Comparison of ENCODE assay signal across 38 mouse cellular contexts in genomic region chr12:35932816-35933215, GRCm38 (mm10). TPM values are rescaled to one million over a fixed set of nuclear protein-coding genes. Genes with fewer than 3 reads are reported as not detected.
A peak's percentile ranks its signal among the peaks of the same experiment; 100 is the strongest.
DNase-seq lines count a peak whose midpoint lies in the region; ATAC-seq lines count a peak whose summit lies in the region.
"Had no signal": no experiment of that assay in that cellular context is flagged by ENCODE, and none has a peak within 500 bp of the region (broad histone marks: within the 10 kb centered on the region; RNA-seq: fewer than 3 reads in every experiment).

No protein-coding gene starts in this region.

- no peak overlapping the region for H3K9ac ChIP-seq in intestine, embryonic 15.5 days
- no peak overlapping the region for H3K9ac ChIP-seq in liver, embryonic 13.5 days
- no peak overlapping the region for H3K9ac ChIP-seq in hindbrain, embryonic 14.5 days
- H3K9ac ChIP-seq: heart, embryonic 13.5 days; limb, embryonic 15.5 days had no signal

- H3K27ac ChIP-seq in heart, embryonic 10.5 days, result no peak overlapping the region
- no peak overlapping the region for H3K27ac ChIP-seq in intestine, embryonic 15.5 days
- H3K27ac ChIP-seq in liver, embryonic 13.5 days, result no peak overlapping the region
- no peak overlapping the region for H3K27ac ChIP-seq in hindbrain, embryonic 14.5 days
- H3K27ac ChIP-seq: gastrocnemius, adult 2 months; heart, adult 2 months; heart, embryonic 13.5 days; kidney, postnatal 0 days; limb, embryonic 10.5 days; limb, embryonic 15.5 days had no signal

- peak; percentile 92 for ATAC-seq in intestine, embryonic 15.5 days
- ATAC-seq in liver, embryonic 13.5 days (ENCODE audit: low read depth), result 0 out of 2 replicates have a peak, but pooled peaks have one; percentile 15
- ATAC-seq in hindbrain, embryonic 14.5 days (ENCODE audit: low FRiP score), result no peak
- ATAC-seq: forebrain, embryonic 16.5 days; hindbrain, embryonic 16.5 days had no signal

- no peak overlapping the region for H3K4me3 ChIP-seq in heart, embryonic 10.5 days
- no peak overlapping the region for H3K4me3 ChIP-seq in intestine, embryonic 15.5 days (replicated peaks)
- H3K4me3 ChIP-seq in liver, embryonic 13.5 days (replicated peaks), result no peak overlapping the region
- H3K4me3 ChIP-seq in hindbrain, embryonic 14.5 days (replicated peaks; ENCODE audit: low read length), result no peak overlapping the region
- H3K4me3 ChIP-seq: erythroblast, embryonic 14.5 days; gastrocnemius, adult 2 months; heart, adult 2 months; heart, embryonic 13.5 days; limb, embryonic 10.5 days; limb, embryonic 15.5 days had no signal

- H3K9me3 ChIP-seq in heart, embryonic 10.5 days, result no peaks in the 10 kb centered on the region
- H3K9me3 ChIP-seq in intestine, embryonic 15.5 days, result no peaks in the 10 kb centered on the region
- no peaks in the 10 kb centered on the region for H3K9me3 ChIP-seq in liver, embryonic 13.5 days (replicated peaks)
- H3K9me3 ChIP-seq in hindbrain, embryonic 14.5 days (ENCODE audit: control insufficient read depth, low read length), result no peaks in the 10 kb centered on the region
- H3K9me3 ChIP-seq: heart, embryonic 13.5 days; limb, embryonic 10.5 days; limb, embryonic 15.5 days had no signal

- no peak overlapping the region for H3K4me2 ChIP-seq in intestine, embryonic 15.5 days (replicated peaks)
- no peak overlapping the region for H3K4me2 ChIP-seq in liver, embryonic 13.5 days
- no peak overlapping the region for H3K4me2 ChIP-seq in hindbrain, embryonic 14.5 days (replicated peaks)
- H3K4me2 ChIP-seq: heart, embryonic 13.5 days; limb, embryonic 15.5 days had no signal

- H3K27me3 ChIP-seq in heart, embryonic 10.5 days (ENCODE audit: insufficient read depth, poor library complexity, severe bottlenecking), result no peaks in the 10 kb centered on the region
- H3K27me3 ChIP-seq in intestine, embryonic 15.5 days (replicated peaks), result no peaks in the 10 kb centered on the region
- H3K27me3 ChIP-seq in liver, embryonic 13.5 days, result no peaks in the 10 kb centered on the region
- no peaks in the 10 kb centered on the region for H3K27me3 ChIP-seq in hindbrain, embryonic 14.5 days (ENCODE audit: control insufficient read depth, insufficient read depth, low read length)
- H3K27me3 ChIP-seq: CH12.LX; heart, embryonic 13.5 days; limb, embryonic 15.5 days had no signal

- H3K36me3 ChIP-seq in heart, embryonic 10.5 days, result no peaks in the 10 kb centered on the region
- H3K36me3 ChIP-seq in intestine, embryonic 15.5 days, result no peaks in the 10 kb centered on the region
- H3K36me3 ChIP-seq in liver, embryonic 13.5 days, result no peaks in the 10 kb centered on the region
- no peaks in the 10 kb centered on the region for H3K36me3 ChIP-seq in hindbrain, embryonic 14.5 days (replicated peaks; ENCODE audit: control insufficient read depth, insufficient read depth)
- H3K36me3 ChIP-seq: heart, embryonic 13.5 days; limb, embryonic 10.5 days; limb, embryonic 15.5 days had no signal

- H3K4me1 ChIP-seq in heart, embryonic 10.5 days, result peaks cover 7% of the 10 kb centered on the region
- no peaks in the 10 kb centered on the region for H3K4me1 ChIP-seq in intestine, embryonic 15.5 days (replicated peaks)
- no peaks in the 10 kb centered on the region for H3K4me1 ChIP-seq in liver, embryonic 13.5 days (replicated peaks)
- no peaks in the 10 kb centered on the region for H3K4me1 ChIP-seq in hindbrain, embryonic 14.5 days (replicated peaks; ENCODE audit: control insufficient read depth, insufficient read depth, low read length)
- H3K4me1 ChIP-seq: heart, embryonic 13.5 days; limb, embryonic 10.5 days; limb, embryonic 15.5 days had no signal

- peak; percentile 77 for DNase-seq in heart, embryonic 10.5 days (ENCODE audit: low spot score)
- no peak for DNase-seq in heart, adult 18-20 months
- no peak for DNase-seq in liver, embryonic 13.5 days
- peak; percentile 18 for DNase-seq in yolk sac, embryonic 10.5 days (ENCODE audit: low spot score)
- no peak for DNase-seq in urinary bladder, adult 18-20 months (ENCODE audit: low spot score in 2 of 2)
- no peak for DNase-seq in hindbrain, embryonic 14.5 days (ENCODE audit: low spot score)
- DNase-seq: adrenal gland, postnatal 10 days; cerebellum, adult 11-12 months; cerebellum, adult 9-11 months; gastrocnemius, adult 2 months; gastrocnemius, postnatal 36 days; heart, adult 2 months; heart, postnatal 10 days; kidney, adult 18-20 months; kidney, postnatal 4 days; lung, adult 18-20 months; lung, postnatal 10 days; midbrain, embryonic 14.5 days; thymus, adult 2 months; thymus, postnatal 4 days had no signal

RNA-seq across cellular contexts. Expression of gene Agr3, which starts 7.4 kb away (rescaled TPM):
- not detected in 2 replicates for polyA plus RNA-seq in heart, embryonic 10.5 days (2016; fragmentation: Nextera tagmentation; extraction: Ambion mirVana)
- total RNA-seq in heart, adult 18-20 months (2021), result under 1 TPM in 1 of 2 experiments, not detected in 1; 0.49 TPM
- polyA plus RNA-seq in intestine, embryonic 15.5 days (2015; fragmentation: Nextera tagmentation; extraction: Ambion mirVana), result not detected in 2 replicates
- polyA plus RNA-seq in liver, embryonic 13.5 days (2015; fragmentation: Nextera tagmentation; extraction: Ambion mirVana), result not detected in 2 replicates
- 0.90 TPM in 1 of 2 replicates, not detected in the other for polyA plus RNA-seq in hindbrain, embryonic 14.5 days (2014; fragmentation: Nextera tagmentation; extraction: Ambion mirVana)
- total RNA-seq: adrenal gland, postnatal 10 days; CH12.LX; ES-E14; gastrocnemius, adult 2 months; gastrocnemius, postnatal 36 days; heart, adult 2 months; heart, postnatal 10 days; hematopoietic stem cell, adult 5-6 weeks; layer of hippocampus, adult 8-10 months; layer of hippocampus, postnatal 25 days; left cerebral cortex, postnatal 10 days; monocyte, adult 5-6 weeks had no signal
- polyA plus RNA-seq: C2C12; erythroblast, embryonic 14.5 days; forebrain, embryonic 16.5 days; heart, embryonic 13.5 days; kidney, postnatal 0 days; limb, embryonic 10.5 days; limb, embryonic 15.5 days; midbrain, embryonic 14.5 days had no signal

RNA-seq across cellular contexts. Expression of gene Agr2, which starts 59.9 kb away (rescaled TPM):
- not detected in 2 replicates for polyA plus RNA-seq in heart, embryonic 10.5 days (2016; fragmentation: Nextera tagmentation; extraction: Ambion mirVana)
- 1 to 10 TPM in 1 of 2 experiments, not detected in 1; 1.3 TPM for total RNA-seq in heart, adult 18-20 months (2021)
- 234 and 297 TPM in 2 replicates for polyA plus RNA-seq in intestine, embryonic 15.5 days (2015; fragmentation: Nextera tagmentation; extraction: Ambion mirVana)
- 0.43 and 1.3 TPM in 2 replicates for polyA plus RNA-seq in liver, embryonic 13.5 days (2015; fragmentation: Nextera tagmentation; extraction: Ambion mirVana)
- polyA plus RNA-seq in hindbrain, embryonic 14.5 days (2014; fragmentation: Nextera tagmentation; extraction: Ambion mirVana), result not detected in 2 replicates
- total RNA-seq: adrenal gland, postnatal 10 days; CH12.LX; ES-E14; gastrocnemius, adult 2 months; gastrocnemius, postnatal 36 days; heart, adult 2 months; heart, postnatal 10 days; hematopoietic stem cell, adult 5-6 weeks; layer of hippocampus, adult 8-10 months; layer of hippocampus, postnatal 25 days; left cerebral cortex, postnatal 10 days; monocyte, adult 5-6 weeks had no signal
- polyA plus RNA-seq: C2C12; erythroblast, embryonic 14.5 days; forebrain, embryonic 11.5 days; forebrain, embryonic 16.5 days; hindbrain, embryonic 16.5 days; limb, embryonic 10.5 days; midbrain, embryonic 14.5 days; neural tube, embryonic 14.5 days had no signal

Comparison
In these comparisons a context has a peak if more than half of its experiments do, and no peak if none do; other contexts are left out.
1. DNase-seq: peak in heart, embryonic 10.5 days (single experiment) and yolk sac, embryonic 10.5 days (single experiment); none in heart, adult 18-20 months (0 of 2), liver, embryonic 13.5 days (single experiment), urinary bladder, adult 18-20 months (0 of 2) and hindbrain, embryonic 14.5 days (single experiment).
2. RNA of gene Agr2, which starts 59.9 kb away (polyA plus RNA-seq): 234 to 297 TPM in intestine, embryonic 15.5 days; 0.43 to 1.3 TPM in liver, embryonic 13.5 days, not detected in hindbrain, embryonic 14.5 days and not detected in heart, embryonic 10.5 days; every median in the first group is over 100 times any median in the second.